Mouse (Mus musculus) CD4-positive, CD25-positive, alpha-beta regulatory T cell, adult 2 months (primary cell): Measurements from ENCODE around the gene Rara.

ENCODE experiments used
- DNase-seq: peaks from one replicate; pipeline ENCODE4 v3.0.0-alpha.2; 2012; ENCODE audit warnings: low read depth, low spot score

Rara gene

GRCm38 (mm10) chr11:98952111-98952510, 24.5 kb downstream of the Rara start:
- DNase-seq: no peak

GRCm38 (mm10) chr11:98952736-98953135, 25.1 kb downstream of the Rara start:
- peak; percentile 46 for DNase-seq

- DNase-seq: no peak
These were observed 25.7 kb downstream of the Rara start for GRCm38 (mm10) chr11:98953361-98953760.

- DNase-seq: no peak
These were observed 26.3 kb downstream of the Rara start for GRCm38 (mm10) chr11:98953835-98954320.

GRCm38 (mm10) chr11:98954373-98954772, 26.8 kb downstream of the Rara start:
- peak; percentile 77 for DNase-seq

- no peak for DNase-seq
These were observed 27.4 kb downstream of the Rara start for GRCm38 (mm10) chr11:98954801-98955706.

GRCm38 (mm10) chr11:98955707-98956235, 28.2 kb downstream of the Rara start:
- DNase-seq: peak; percentile 49

- DNase-seq: no peak
These were observed 28.7 kb downstream of the Rara start for GRCm38 (mm10) chr11:98956340-98956739.

GRCm38 (mm10) chr11:98959437-98960312, 32.1 kb downstream of the Rara start:
- peak; percentile 94 for DNase-seq

- peak; percentile 77 for DNase-seq
These were observed 32.8 kb downstream of the Rara start for GRCm38 (mm10) chr11:98960313-98960906.

- peak; percentile 42 for DNase-seq
These were observed 33.5 kb downstream of the Rara start for GRCm38 (mm10) chr11:98961051-98961592.

- peak; percentile 74 for DNase-seq
These were observed 34.1 kb downstream of the Rara start for GRCm38 (mm10) chr11:98961766-98962165.

GRCm38 (mm10) chr11:98962421-98963095, 34.9 kb downstream of the Rara start:
- DNase-seq: no peak

- peak; percentile 76 for DNase-seq
These were observed 35.8 kb downstream of the Rara start for GRCm38 (mm10) chr11:98963191-98964021.

- no peak for DNase-seq
These were observed 36.6 kb downstream of the Rara start for GRCm38 (mm10) chr11:98964201-98964615.

- DNase-seq: peak; percentile 22
These were observed 37.2 kb downstream of the Rara start for GRCm38 (mm10) chr11:98964616-98965415.

- no peak for DNase-seq
These were observed 37.9 kb downstream of the Rara start for GRCm38 (mm10) chr11:98965416-98966077.

GRCm38 (mm10) chr11:98966499-98967141, 39.0 kb downstream of the Rara start:
- peak; percentile 42 for DNase-seq
